Mouse (Mus musculus) gastrocnemius, postnatal 36 days (tissue): ENCODE data around the gene Olfr1371. TPM values are rescaled to one million over a fixed set of nuclear protein-coding genes. Genes with fewer than 3 reads are reported as not detected.
A peak's percentile ranks its signal among the peaks of the same experiment; 100 is the strongest.
"Not testable (repeated sequence)": the region's sequence is repeated elsewhere in the genome, so short reads cannot be mapped to it uniquely, and the experiment has no call there.

ENCODE experiments used
- DNase-seq, 2 experiments: peaks; one replicate each; pipeline ENCODE4 v3.0.0; 2022
- intact Hi-C: fragments of 180-260 bp; cut with DNase I; formaldehyde crosslinking; loops from one replicate; pipeline ENCODE4 v1.15.1; 2025
- total RNA-seq, 2 experiments: library from RNA; stranded (reverse); gene quantifications; 2 replicates each; pipeline ENCODE4 v1.2.3; 2021

Olfr1371 gene
- total RNA-seq, 2 experiments from 2014 or later = not detected

- intact Hi-C loops = loop anchor here (10.0 kb wide), 1 partner anchor 117 kb away; no protein-coding TSS in a partner anchor
- DNase-seq = no peak
These were observed 13.9 kb upstream of the Olfr1371 start for GRCm38 (mm10) chr11:52227466-52228226.

DNA sequence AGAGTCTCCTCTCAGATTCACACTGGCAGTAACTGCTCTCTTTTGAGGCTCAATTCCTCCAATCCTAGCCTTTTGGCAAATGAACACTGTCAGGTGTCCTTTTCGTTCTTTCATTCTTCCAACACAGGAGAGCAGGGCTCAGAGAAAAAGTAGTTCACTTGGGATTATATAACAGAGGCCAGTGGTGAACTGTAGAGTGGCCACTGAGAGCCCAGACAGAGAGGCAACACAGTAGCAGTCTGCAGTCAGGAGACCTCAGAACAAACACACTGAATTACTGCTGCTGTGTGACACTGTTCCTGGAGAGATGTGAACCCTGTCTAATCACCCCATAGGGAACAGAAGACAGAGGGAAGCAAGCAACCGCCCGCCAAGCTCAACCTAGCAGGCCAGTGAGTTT is 13.3 kb upstream of the Olfr1371 start:
- intact Hi-C loops = loop anchor here (10.0 kb wide), 1 partner anchor 118 kb away; no protein-coding TSS in a partner anchor
- DNase-seq = no peak

GRCm38 (mm10) chr11:52225986-52226599 is 12.3 kb upstream of the Olfr1371 start:
- DNase-seq = no peak
- intact Hi-C loops = loop anchor here (10.0 kb wide), 1 partner anchor 119 kb away; no protein-coding TSS in a partner anchor

GRCm38 (mm10) chr11:52223968-52224682 is 10.3 kb upstream of the Olfr1371 start:
- intact Hi-C loops = loop anchor here (5.0 to 10.0 kb wide), 2 partner anchors 121 to 407 kb away; no protein-coding TSS in a partner anchor
- no peak for DNase-seq

DNA sequence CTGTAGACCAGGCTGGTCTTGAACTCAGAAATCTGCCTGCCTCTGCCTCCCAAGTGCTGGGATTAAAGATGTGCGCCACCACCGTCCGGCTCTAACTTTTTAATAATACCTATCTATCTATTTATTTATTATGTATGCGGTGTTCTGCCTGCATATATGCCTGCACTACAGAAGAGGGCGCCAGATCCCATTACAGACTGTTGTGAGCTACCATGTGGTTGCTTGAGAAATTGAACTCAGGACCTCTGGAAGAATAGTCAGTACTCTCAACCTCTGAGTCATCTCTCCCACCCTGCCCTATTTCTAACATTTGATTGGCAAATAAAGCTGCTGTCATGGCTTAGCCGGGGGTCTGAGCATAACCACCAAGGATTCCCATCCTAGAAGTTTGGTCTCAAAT is 9.1 kb upstream of the Olfr1371 start:
- DNase-seq = no peak
- intact Hi-C loops = loop anchor here (5.0 to 10.0 kb wide), 2 partner anchors 122 to 406 kb away; no protein-coding TSS in a partner anchor

GRCm38 (mm10) chr11:52221921-52222320 is 8.1 kb upstream of the Olfr1371 start:
- intact Hi-C loops = loop anchor here (5.0 to 10.0 kb wide), 2 partner anchors 123 to 405 kb away; no protein-coding TSS in a partner anchor
- DNase-seq = not testable (repeated sequence)

- peak in 1 of 2 experiments; percentile 36 for DNase-seq
- intact Hi-C loops = loop anchor here (5.0 to 10.0 kb wide), 2 partner anchors 125 to 403 kb away; no protein-coding TSS in a partner anchor
These were observed 6.5 kb upstream of the Olfr1371 start for GRCm38 (mm10) chr11:52220282-52220681.

- intact Hi-C loops = not testable (repeated sequence)
These were observed 17.2 kb downstream of the Olfr1371 start for GRCm38 (mm10) chr11:52196496-52197023.

DNA sequence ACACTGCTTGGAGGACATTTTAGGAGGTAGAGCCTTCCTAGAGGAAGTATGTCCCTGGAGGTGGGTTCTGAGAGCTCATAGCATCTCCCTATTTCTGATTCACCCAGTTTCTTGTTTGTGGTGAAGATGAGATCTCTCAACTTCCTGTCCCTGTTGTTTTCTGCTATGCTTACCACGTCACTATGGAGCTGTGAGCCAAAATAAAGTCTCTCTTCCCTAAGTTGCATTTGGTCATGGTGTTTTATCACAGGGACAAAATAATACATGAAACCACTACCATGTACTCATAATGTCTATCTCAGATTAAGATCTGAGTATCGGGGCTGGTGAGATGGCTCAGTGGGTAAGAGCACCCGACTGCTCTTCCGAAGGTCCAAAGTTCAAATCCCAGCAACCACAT is 33.1 kb downstream of the Olfr1371 start:
- intact Hi-C loops, DNase-seq: not testable (repeated sequence)

More at GRCm38 (mm10) chr11:52196496-52197023, 17.2 kb downstream of the Olfr1371 start:
- not testable (repeated sequence) for DNase-seq

GRCm38 (mm10) chr11:52179897-52180296 is 33.9 kb downstream of the Olfr1371 start:
- intact Hi-C loops = loop anchor here (10.0 kb wide), 1 partner anchor 115 kb away; no protein-coding TSS in a partner anchor

DNA sequence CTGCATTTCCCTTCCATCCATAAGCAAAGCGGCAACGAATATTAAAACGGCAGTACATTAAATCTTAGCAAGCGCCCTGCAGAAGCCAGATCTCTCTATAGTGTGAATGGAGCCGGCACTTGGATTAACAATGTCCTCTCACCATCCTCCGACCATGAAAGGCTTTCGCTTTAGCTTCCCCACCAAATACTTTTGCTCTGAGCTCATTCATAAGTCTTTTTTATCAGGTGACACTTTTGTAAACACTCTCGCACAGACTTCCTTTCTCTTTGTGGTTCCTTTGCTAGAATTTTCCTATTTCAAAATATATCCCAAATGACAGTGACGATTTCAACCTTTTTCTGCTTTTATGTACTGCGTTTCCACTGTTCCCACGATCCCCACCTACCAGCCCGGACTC is 45.3 kb downstream of the Olfr1371 start:
- no peak for DNase-seq
- intact Hi-C loops = no loop called here

More at GRCm38 (mm10) chr11:52179897-52180296, 33.9 kb downstream of the Olfr1371 start:
- DNase-seq = not testable (repeated sequence)

DNA sequence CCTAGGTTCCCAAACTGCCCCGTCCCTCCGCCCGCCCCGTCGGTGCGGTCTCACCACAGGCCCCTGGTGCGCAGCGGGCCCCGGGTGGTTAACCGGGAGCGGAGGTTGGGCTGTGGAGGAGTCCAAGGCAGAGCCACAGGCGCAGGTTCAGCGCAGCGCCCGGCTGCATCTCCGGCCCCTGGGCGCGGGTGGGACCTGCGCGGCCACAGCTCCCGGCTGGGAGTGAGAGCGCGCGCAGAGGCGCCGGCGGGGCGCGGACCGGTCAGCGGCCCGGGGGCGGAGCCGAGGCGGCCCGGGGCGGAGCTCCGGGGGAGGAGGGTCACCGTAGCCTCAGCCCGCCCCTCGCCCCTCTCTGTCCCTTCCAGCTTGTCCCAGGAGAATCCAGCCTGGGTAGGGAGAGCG is 45.9 kb downstream of the Olfr1371 start:
- DNase-seq = not testable (repeated sequence)

GRCm38 (mm10) chr11:52167126-52167525 is 46.7 kb downstream of the Olfr1371 start:
- intact Hi-C loops = no loop called here
- DNase-seq = peak; percentile 20 to 21

More for the DNA sequence above, 45.9 kb downstream of the Olfr1371 start:
- intact Hi-C loops = not testable (repeated sequence)

DNA sequence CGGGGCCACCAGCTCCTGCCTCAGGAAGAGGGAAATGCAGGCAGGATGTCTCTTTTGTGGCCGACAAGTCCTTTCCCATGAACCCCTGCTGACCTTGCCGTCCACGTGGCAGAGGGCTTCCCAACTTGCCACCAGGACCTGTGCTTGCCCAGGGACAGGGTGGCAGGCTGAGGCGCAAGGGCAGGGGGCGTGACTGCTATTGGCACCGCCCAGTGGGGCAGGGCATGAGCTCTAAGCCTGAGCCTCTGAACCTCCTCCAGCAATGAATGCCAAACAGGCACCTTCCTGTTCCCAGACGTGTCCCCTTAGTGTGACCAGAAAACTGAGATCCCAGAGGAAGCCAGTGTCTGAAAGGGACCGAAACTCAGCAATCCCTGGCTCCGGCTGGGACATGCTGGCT is 49.9 kb downstream of the Olfr1371 start:
- peak in 1 of 2 experiments; percentile 19 for DNase-seq
- intact Hi-C loops = no loop called here

Other genes with a start within 250 kb of the Olfr1371 start
- 10 to 100 TPM; 20.1 to 21.9 TPM for gene Cdkn2aipnl, start 246.3 kb downstream of the Olfr1371 start, total RNA-seq
- gene Ube2b, start 213.2 kb downstream of the Olfr1371 start, total RNA-seq = 100 to 1,000 TPM; 386 to 446 TPM
- 1 to 10 TPM; 1.6 to 2.5 TPM for gene Cdkl3, start 209.8 kb downstream of the Olfr1371 start, total RNA-seq
- 10 to 100 TPM; 37.0 to 44.3 TPM for gene Ppp2ca, start 115.3 kb downstream of the Olfr1371 start, total RNA-seq
- not detected for gene Olfr1373, start 68.5 kb downstream of the Olfr1371 start, total RNA-seq
- 100 to 1,000 TPM; 244 to 259 TPM for gene Skp1a, start 18.0 kb upstream of the Olfr1371 start, total RNA-seq
- gene Tcf7, start 69.0 kb upstream of the Olfr1371 start, total RNA-seq = 1 to 10 TPM in 1 of 2 experiments, under 1 TPM in 1; 0.62 to 6.2 TPM
- 1,000 to 10,000 TPM; 1,307 to 1,453 TPM for gene Vdac1, start 146.9 kb upstream of the Olfr1371 start, total RNA-seq
- 10 to 100 TPM; 41.4 to 47.0 TPM for gene 9530068E07Rik, start 182.4 kb upstream of the Olfr1371 start, total RNA-seq